Comparison of ENCODE assay signal across 10 mouse cellular contexts in the genomic region with DNA sequence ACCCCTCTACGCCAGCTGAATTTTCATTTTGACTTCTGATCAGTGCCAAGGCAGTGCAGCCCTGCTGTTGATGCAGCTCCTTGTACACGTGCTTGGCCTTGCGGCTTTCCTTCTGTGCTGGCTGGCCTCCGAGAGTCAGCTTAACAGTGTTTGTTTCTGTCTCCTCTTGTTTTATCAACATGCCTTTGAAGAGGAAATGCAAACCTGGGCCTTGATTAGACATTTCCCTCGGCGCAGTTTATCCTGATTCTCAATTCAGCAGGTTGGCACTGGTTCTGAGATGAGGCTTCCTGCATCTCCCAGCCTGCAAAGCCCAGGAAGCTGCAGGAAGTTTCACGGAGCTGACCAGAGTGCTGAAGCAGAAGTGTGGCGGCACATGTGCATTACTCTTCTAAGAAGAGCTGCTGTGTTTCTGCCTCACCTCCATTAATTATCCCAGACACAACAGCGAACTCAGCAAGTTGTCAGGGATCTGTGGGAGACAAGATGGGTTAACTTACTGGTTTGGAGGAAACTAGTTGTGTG.
DNase-seq lines count a peak whose midpoint lies in the region; ATAC-seq and TF ChIP-seq lines count a peak whose summit lies in the region.
"Had no signal": no experiment of that assay in that cellular context is flagged by ENCODE, and none has a peak within 500 bp of the region (broad histone marks: within the 10 kb centered on the region; RNA-seq: fewer than 3 reads in every experiment).

No protein-coding gene starts in this region.

- no peak for ATAC-seq in intestine, embryonic 14.5 days (replicated peaks; ENCODE audit: low FRiP score, low TSS enrichment, low read depth)
- ATAC-seq in intestine, postnatal 0 days = no peak
- ATAC-seq: Patski had no signal

- in situ Hi-C loops in ES-E14 (cut with MboI; ENCODE audit: low sequenced_read_pairs in 2 of 2, unreplicated experiment in 2 of 2) = no loop called here

- WGBS in intestine, embryonic 14.5 days = 49% methylated on average over 9 of the region's 9 CpGs
- WGBS in intestine, postnatal 0 days = 43% methylated on average over 9 of the region's 9 CpGs

- H3K9me3 ChIP-seq in intestine, embryonic 14.5 days (ENCODE audit: control insufficient read depth, low read length) = no peaks in the 10 kb centered on the region
- no peaks in the 10 kb centered on the region for H3K9me3 ChIP-seq in intestine, postnatal 0 days (ENCODE audit: control insufficient read depth)
- no peaks in the 10 kb centered on the region for H3K9me3 ChIP-seq in ES-E14 (ENCODE audit: control insufficient read depth, insufficient read depth, low read depth, low read length)
- H3K9me3 ChIP-seq: stomach, embryonic 15.5 days had no signal

- peak; percentile 85 for DNase-seq in intestine, embryonic 14.5 days (ENCODE audit: low spot score)
- peak; percentile 33 for DNase-seq in ES-E14 (ENCODE audit: low read depth, low spot score)
- DNase-seq in brain, embryonic 14.5 days (ENCODE audit: low read depth) = peak; percentile 60
- peak; percentile 82 to 83 for DNase-seq in kidney, postnatal 4 days
- DNase-seq in B cell, adult 2 months = no peak
- no peak for DNase-seq in thymus, postnatal 36 days
- DNase-seq in thymus, postnatal 10 days (ENCODE audit: low spot score in 2 of 2) = no peak

- no peak for TF ChIP-seq CTCF in intestine, postnatal 0 days (IDR thresholded peaks at IDR 0.05; ENCODE audit: low read depth)
- TF ChIP-seq CTCF in brain, embryonic 14.5 days (IDR thresholded peaks at IDR 0.05; ENCODE audit: borderline replicate concordance, extremely low read depth, insufficient read depth, insufficient read length) = no peak

- H3K9ac ChIP-seq in intestine, embryonic 14.5 days (ENCODE audit: low read length) = no peak overlapping the region
- no peak overlapping the region for H3K9ac ChIP-seq in intestine, postnatal 0 days (ENCODE audit: low read depth, low read length)
- H3K9ac ChIP-seq in ES-E14 (ENCODE audit: insufficient read depth, low read depth, low read length, poor library complexity, severe bottlenecking) = no peak overlapping the region
- H3K9ac ChIP-seq: stomach, embryonic 15.5 days had no signal

- no peak overlapping the region for H3K4me3 ChIP-seq in intestine, embryonic 14.5 days (ENCODE audit: low read depth, low read length)
- no peak overlapping the region for H3K4me3 ChIP-seq in intestine, postnatal 0 days (ENCODE audit: low read depth, low read length)
- H3K4me3 ChIP-seq in ES-E14 (ENCODE audit: insufficient read depth in 1 of 2, low read depth in 1 of 2, low read length in 2 of 2, poor library complexity in 1 of 2, severe bottlenecking in 1 of 2) = no peak overlapping the region
- H3K4me3 ChIP-seq: stomach, embryonic 15.5 days had no signal

- no peaks in the 10 kb centered on the region for H3K36me3 ChIP-seq in intestine, embryonic 14.5 days (ENCODE audit: control insufficient read depth, insufficient read depth, low read length)
- no peaks in the 10 kb centered on the region for H3K36me3 ChIP-seq in intestine, postnatal 0 days (ENCODE audit: control insufficient read depth, insufficient read depth)
- H3K36me3 ChIP-seq in ES-E14 (ENCODE audit: control insufficient read depth, insufficient read depth, low read length, poor library complexity, severe bottlenecking) = no peaks in the 10 kb centered on the region
- H3K36me3 ChIP-seq: stomach, embryonic 15.5 days had no signal

- H3K4me1 ChIP-seq in intestine, embryonic 14.5 days (replicated peaks; ENCODE audit: control insufficient read depth, insufficient read depth, low read length) = no peaks in the 10 kb centered on the region
- H3K4me1 ChIP-seq in intestine, postnatal 0 days (replicated peaks; ENCODE audit: control insufficient read depth, insufficient read depth, low read length) = no peaks in the 10 kb centered on the region
- no peaks in the 10 kb centered on the region for H3K4me1 ChIP-seq in ES-E14 (ENCODE audit: control insufficient read depth in 2 of 2, insufficient read depth in 2 of 2, low read length in 2 of 2, poor library complexity in 1 of 2)
- H3K4me1 ChIP-seq: stomach, embryonic 15.5 days had no signal

- no peak for TF ChIP-seq POLR2A in brain, embryonic 14.5 days (IDR thresholded peaks at IDR 0.05; ENCODE audit: borderline replicate concordance, extremely low read depth, insufficient read depth, insufficient read length, poor library complexity, severe bottlenecking)

- no peak overlapping the region for H3K27ac ChIP-seq in intestine, embryonic 14.5 days (ENCODE audit: low read depth)
- H3K27ac ChIP-seq in intestine, postnatal 0 days (ENCODE audit: low read depth, low read length) = no peak overlapping the region
- no peak overlapping the region for H3K27ac ChIP-seq in ES-E14 (ENCODE audit: insufficient read depth, low read depth, low read length, poor library complexity, severe bottlenecking)
- H3K27ac ChIP-seq: stomach, embryonic 15.5 days had no signal

- H3K4me2 ChIP-seq in intestine, embryonic 14.5 days (ENCODE audit: low read length) = no peak overlapping the region
- no peak overlapping the region for H3K4me2 ChIP-seq in intestine, postnatal 0 days (replicated peaks; ENCODE audit: low read depth)
- H3K4me2 ChIP-seq: stomach, embryonic 15.5 days had no signal

- H3K27me3 ChIP-seq in intestine, embryonic 14.5 days (replicated peaks; ENCODE audit: control insufficient read depth, insufficient read depth, low read length) = no peaks in the 10 kb centered on the region
- no peaks in the 10 kb centered on the region for H3K27me3 ChIP-seq in intestine, postnatal 0 days (replicated peaks; ENCODE audit: control insufficient read depth, insufficient read depth, low read length)
- H3K27me3 ChIP-seq: Patski; stomach, embryonic 15.5 days had no signal

TF ChIP-seq in ES-E14, 5 proteins besides CTCF, POLR2A, EP300 and RAD21:
- TF ChIP-seq ZC3H11A (IDR thresholded peaks at IDR 0.05; ENCODE audit: borderline replicate concordance, low read depth, low read length) (no peak), ZNF384 (IDR thresholded peaks at IDR 0.05; ENCODE audit: low read depth, low read length) (no peak), MAFK (IDR thresholded peaks at IDR 0.05; ENCODE audit: insufficient read depth, low read depth, low read length) (no peak), HCFC1 (IDR thresholded peaks at IDR 0.05; ENCODE audit: borderline replicate concordance, insufficient read depth, low read length) (no peak), CHD2 (IDR thresholded peaks at IDR 0.05; ENCODE audit: low read depth, low read length) (no peak)
TF ChIP-seq in ES-E14: peak in this region for 0.

Comparison
In these comparisons a context has a peak if more than half of its experiments do, and no peak if none do; other contexts are left out.
1. DNase-seq: peak in intestine, embryonic 14.5 days (single experiment), ES-E14 (single experiment), brain, embryonic 14.5 days (single experiment) and kidney, postnatal 4 days (2 of 2); none in B cell, adult 2 months (0 of 2), thymus, postnatal 36 days (0 of 2) and thymus, postnatal 10 days (0 of 2).